Mouse (Mus musculus): ENCODE data around the gene H2-T3. TPM values are rescaled to one million over a fixed set of nuclear protein-coding genes. Genes with fewer than 3 reads are reported as not detected.
"Not testable (repeated sequence)": the region's sequence is repeated elsewhere in the genome, so short reads cannot be mapped to it uniquely, and the experiment has no call there.

H2-T3 gene
- total and polyA plus RNA-seq, 2 experiments from 2014 or later: not detected

DNA sequence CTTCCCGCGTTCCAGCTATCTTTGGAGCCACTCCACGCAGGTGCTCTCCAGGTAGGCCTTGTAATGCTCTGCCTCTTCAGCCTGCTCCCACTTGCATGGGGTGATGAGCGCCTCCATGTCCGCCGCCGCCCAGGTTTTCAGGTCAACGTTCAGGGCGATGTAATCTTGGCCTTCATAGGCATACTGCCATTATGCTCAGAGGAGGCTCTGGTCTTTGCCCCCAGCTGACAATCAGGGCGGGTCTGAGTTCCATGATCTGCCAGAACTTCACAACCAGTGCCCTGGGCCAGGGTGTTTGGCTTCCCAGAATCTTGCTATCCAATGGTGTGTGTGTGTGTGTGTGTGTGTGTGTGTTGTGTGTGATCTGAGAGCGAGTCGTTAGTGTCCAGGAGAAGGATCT lies 7.9 kb downstream of the H2-T3 start:
- TF ChIP-seq CTCF (IDR thresholded peaks at IDR 0.05; ENCODE audit: low read depth): no peak

DNA sequence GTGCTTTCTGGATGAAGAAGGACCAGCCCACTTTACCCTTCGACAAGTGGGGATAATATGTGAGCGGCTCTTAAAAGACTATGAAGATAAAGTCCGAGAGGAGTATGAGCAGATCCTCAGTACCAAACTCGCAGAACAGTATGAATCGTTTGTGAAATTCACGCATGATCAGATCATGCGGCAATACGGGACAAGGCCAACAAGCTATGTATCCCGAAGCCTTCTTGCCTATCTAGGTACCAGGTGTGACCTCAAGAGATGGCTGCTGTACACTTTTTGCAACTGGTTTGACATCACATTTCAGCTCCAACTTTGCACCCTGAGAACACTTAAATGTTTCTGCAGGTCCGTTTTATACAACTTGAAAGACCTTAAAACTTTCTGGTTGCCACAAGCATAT lies 10.6 kb downstream of the H2-T3 start:
- not testable (repeated sequence) for H3K27me3 ChIP-seq (ENCODE audit: insufficient read depth, low read length); H3K36me3 ChIP-seq (ENCODE audit: insufficient read depth, low read length); H3K9me3 ChIP-seq (ENCODE audit: low read length); H3K9ac ChIP-seq (replicated peaks; ENCODE audit: low read length); H3K4me1 ChIP-seq (ENCODE audit: insufficient read depth, low read length); DNase-seq (ENCODE audit: low spot score); H3K27ac ChIP-seq; ATAC-seq
- 12% methylated on average over 10 of the region's 10 CpGs for WGBS
- Histone ChIP-seq H3K4me2 (ENCODE audit: low read depth, low read length) (peak overlapping the region; percentile 47; the same call in 1 of the 2 replicates), H3K4me3 (ENCODE audit: low read length) (peak overlapping the region; percentile 26; the same call in 1 of the 2 replicates)

More for the DNA sequence above, 7.9 kb downstream of the H2-T3 start:
- no peaks in the 10 kb centered on the region for H3K4me1 ChIP-seq (ENCODE audit: insufficient read depth, low read length)
- no peak for ATAC-seq
- H3K9me3 ChIP-seq (ENCODE audit: low read length): no peaks in the 10 kb centered on the region
- 74% methylated on average over 12 of the region's 12 CpGs for WGBS
- no peak for DNase-seq (ENCODE audit: low spot score)
- no peak overlapping the region for H3K27ac ChIP-seq
- no peak overlapping the region for H3K4me3 ChIP-seq (ENCODE audit: low read length)
- H3K36me3 ChIP-seq (ENCODE audit: insufficient read depth, low read length): no peaks in the 10 kb centered on the region
- no peak overlapping the region for H3K9ac ChIP-seq (replicated peaks; ENCODE audit: low read length)
- H3K4me2 ChIP-seq (ENCODE audit: low read depth, low read length): no peak overlapping the region
- 0 out of 2 replicates have a peak, but pooled peaks cover 5% of the 10 kb centered on the region for H3K27me3 ChIP-seq (ENCODE audit: insufficient read depth, low read length)

DNA sequence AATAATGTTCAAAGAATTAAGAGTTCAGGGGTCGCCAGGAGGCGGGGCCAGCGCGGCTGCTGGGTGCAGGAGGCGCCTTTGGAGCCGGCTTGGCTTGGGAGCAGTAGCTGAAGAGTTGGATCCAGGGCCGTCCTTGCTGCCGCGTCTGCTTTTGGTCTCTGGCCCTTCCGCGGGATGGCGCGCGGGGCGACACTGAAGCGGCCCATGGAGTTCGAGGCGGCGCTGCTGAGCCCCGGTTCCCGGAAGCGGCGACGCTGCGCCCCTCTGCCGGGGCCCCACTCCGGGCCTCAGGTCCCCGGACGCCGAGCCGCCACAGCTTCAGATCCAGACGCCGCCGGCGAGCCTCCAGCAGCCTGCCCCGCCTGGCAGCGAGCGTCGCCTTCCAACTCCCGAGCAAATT lies 11.1 kb downstream of the H2-T3 start:
- H3K4me2 ChIP-seq (ENCODE audit: low read depth, low read length): peak overlapping the region; percentile 47; the same call in 1 of the 2 replicates
- H3K9ac ChIP-seq (replicated peaks; ENCODE audit: low read length); H3K36me3 ChIP-seq (ENCODE audit: insufficient read depth, low read length); ATAC-seq; H3K4me1 ChIP-seq (ENCODE audit: insufficient read depth, low read length); H3K27ac ChIP-seq; H3K27me3 ChIP-seq (ENCODE audit: insufficient read depth, low read length); H3K9me3 ChIP-seq (ENCODE audit: low read length): not testable (repeated sequence)
- WGBS: 1% methylated on average over 40 of the region's 40 CpGs
- peak overlapping the region; percentile 26 for H3K4me3 ChIP-seq (ENCODE audit: low read length)
- DNase-seq (ENCODE audit: low spot score): peak; percentile 17

DNA sequence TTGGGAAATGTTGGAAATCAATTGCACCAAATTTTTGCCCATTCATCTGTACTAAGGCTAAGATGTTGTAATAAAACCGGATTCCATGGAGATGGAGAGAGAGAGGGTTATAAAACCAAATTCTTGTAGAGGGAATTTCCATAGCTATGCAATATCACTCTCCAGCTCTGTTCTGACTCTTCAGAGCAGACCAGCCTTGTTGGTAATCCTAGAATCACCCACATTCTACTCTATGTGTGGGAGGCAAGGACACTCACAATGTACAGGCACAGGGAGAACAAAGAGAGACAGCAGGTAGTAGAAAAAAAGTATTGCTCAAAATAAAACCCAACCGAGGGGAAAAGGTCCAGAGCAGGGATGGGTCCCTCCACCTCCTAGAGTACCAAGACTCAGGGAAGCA lies 14.0 kb downstream of the H2-T3 start:
- ATAC-seq: not testable (repeated sequence)

DNA sequence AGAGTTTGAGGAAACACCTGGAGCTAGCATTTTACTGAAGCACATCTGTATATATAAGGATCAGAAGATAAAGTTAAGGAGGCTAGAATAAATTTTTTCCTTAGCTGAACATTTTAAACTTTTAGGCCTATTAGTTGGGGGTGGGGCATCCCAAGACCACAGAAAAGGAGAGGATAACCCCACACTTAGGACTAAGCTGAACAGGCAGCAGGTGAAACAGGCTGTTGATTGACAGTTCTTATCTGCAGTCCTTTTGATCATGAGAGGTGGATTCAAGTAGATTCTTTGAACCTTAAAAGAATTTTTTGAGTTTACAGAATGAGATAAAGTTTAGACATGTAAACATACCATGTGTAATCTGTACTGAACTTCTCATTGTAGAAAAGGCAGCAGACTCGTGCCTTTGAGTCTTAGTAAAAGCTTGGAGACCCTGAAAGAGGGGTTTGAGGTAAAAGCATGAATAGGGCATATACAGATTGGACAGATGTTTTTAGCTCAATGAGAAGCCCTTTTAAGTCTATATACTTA lies 19.7 kb downstream of the H2-T3 start:
- Histone ChIP-seq H3K36me3 (ENCODE audit: insufficient read depth, low read length) (no peaks in the 10 kb centered on the region), H3K9me3 (ENCODE audit: low read length) (no peaks in the 10 kb centered on the region), H3K4me1 (ENCODE audit: insufficient read depth, low read length) (no peaks in the 10 kb centered on the region), H3K27ac (no peak overlapping the region), H3K4me2 (ENCODE audit: low read depth, low read length) (no peak overlapping the region), H3K9ac (replicated peaks; ENCODE audit: low read length) (no peak overlapping the region), H3K27me3 (ENCODE audit: insufficient read depth, low read length) (peaks cover 33% of the 10 kb centered on the region), H3K4me3 (ENCODE audit: low read length) (no peak overlapping the region)
- DNase-seq (ENCODE audit: low spot score): no peak
- WGBS: 60% methylated on average over 1 of the region's 1 CpGs
- no peak for TF ChIP-seq CTCF (IDR thresholded peaks at IDR 0.05; ENCODE audit: low read depth)
- no peak for ATAC-seq

More for the DNA sequence above, 14.0 kb downstream of the H2-T3 start:
- not testable (repeated sequence) for H3K4me3 ChIP-seq (ENCODE audit: low read length); H3K9ac ChIP-seq (replicated peaks; ENCODE audit: low read length); H3K36me3 ChIP-seq (ENCODE audit: insufficient read depth, low read length); H3K4me1 ChIP-seq (ENCODE audit: insufficient read depth, low read length); H3K9me3 ChIP-seq (ENCODE audit: low read length); H3K4me2 ChIP-seq (ENCODE audit: low read depth, low read length); DNase-seq (ENCODE audit: low spot score); H3K27me3 ChIP-seq (ENCODE audit: insufficient read depth, low read length); H3K27ac ChIP-seq
- WGBS: no CpG with 5 or more reads among the region's 2 CpGs

DNA sequence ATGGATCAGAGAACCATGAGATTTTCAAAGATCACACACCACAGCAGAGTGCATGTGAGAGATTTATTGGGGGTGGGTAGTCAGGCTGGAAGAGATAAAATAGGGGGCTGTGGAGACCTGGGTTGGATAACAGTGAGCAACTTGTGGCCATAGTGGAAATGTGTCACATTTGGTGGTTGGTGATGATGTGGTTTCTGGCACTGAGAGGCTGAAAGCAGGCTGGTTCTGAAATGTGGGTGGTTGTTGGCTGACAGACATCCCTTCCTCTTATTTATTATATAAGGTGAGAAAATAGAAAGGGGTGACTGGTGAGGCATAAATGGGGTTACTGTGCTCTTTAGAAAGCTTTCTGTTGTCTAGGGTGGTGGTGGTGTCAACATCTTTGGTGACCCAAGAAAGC lies 20.3 kb downstream of the H2-T3 start:
- Histone ChIP-seq H3K4me2 (ENCODE audit: low read depth, low read length) (no peak overlapping the region), H3K27ac (no peak overlapping the region), H3K36me3 (ENCODE audit: insufficient read depth, low read length) (no peaks in the 10 kb centered on the region), H3K27me3 (ENCODE audit: insufficient read depth, low read length) (peaks cover 39% of the 10 kb centered on the region), H3K4me1 (ENCODE audit: insufficient read depth, low read length) (no peaks in the 10 kb centered on the region), H3K4me3 (ENCODE audit: low read length) (no peak overlapping the region), H3K9ac (replicated peaks; ENCODE audit: low read length) (no peak overlapping the region), H3K9me3 (ENCODE audit: low read length) (no peaks in the 10 kb centered on the region)
- no peak for DNase-seq (ENCODE audit: low spot score)
- ATAC-seq: no peak
- no peak for TF ChIP-seq CTCF (IDR thresholded peaks at IDR 0.05; ENCODE audit: low read depth)

DNA sequence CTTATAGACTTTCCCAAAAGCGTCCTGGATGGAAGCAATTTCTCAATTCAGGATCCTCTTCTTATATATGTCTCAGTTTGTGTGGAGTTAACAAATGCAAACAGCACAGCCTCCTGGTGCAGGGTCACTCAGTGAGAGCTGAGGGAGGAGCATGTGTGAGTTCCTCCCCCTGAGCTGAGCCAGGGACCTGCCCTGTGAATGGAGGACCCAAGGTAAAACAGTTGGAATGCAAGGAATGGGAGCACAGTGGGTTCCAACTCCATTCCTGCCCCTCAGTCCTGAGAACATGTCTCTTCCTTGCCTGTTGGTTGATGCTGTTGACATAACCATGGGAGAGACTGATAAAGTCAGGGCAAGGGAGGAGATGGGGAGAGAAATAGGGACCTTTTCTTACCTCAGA lies 21.0 kb downstream of the H2-T3 start:
- not testable (repeated sequence) for H3K9ac ChIP-seq (replicated peaks; ENCODE audit: low read length); H3K9me3 ChIP-seq (ENCODE audit: low read length); DNase-seq (ENCODE audit: low spot score); H3K4me2 ChIP-seq (ENCODE audit: low read depth, low read length); H3K4me3 ChIP-seq (ENCODE audit: low read length); H3K27ac ChIP-seq; H3K36me3 ChIP-seq (ENCODE audit: insufficient read depth, low read length); ATAC-seq; H3K4me1 ChIP-seq (ENCODE audit: insufficient read depth, low read length)
- no CpG with 5 or more reads among the region's 1 CpGs for WGBS
- peaks cover 45% of the 10 kb centered on the region for H3K27me3 ChIP-seq (ENCODE audit: insufficient read depth, low read length)

All from hindbrain, postnatal 0 days (tissue).